Mouse (Mus musculus) adrenal gland, postnatal 10 days (tissue): ENCODE results near the gene Osbpl9. TPM values are rescaled to one million over a fixed set of nuclear protein-coding genes. Genes with fewer than 3 reads are reported as not detected.

ENCODE experiments used
- DNase-seq: peaks from one replicate; pipeline ENCODE4 v3.0.0; 2021; ENCODE audit warnings: mixed read lengths
- total RNA-seq, 2 experiments: library from RNA; stranded (reverse); gene quantifications; 2 replicates each; pipeline ENCODE4 v1.2.3; 2021

Osbpl9 gene
- total RNA-seq, 2 experiments from 2014 or later: 149 to 153 TPM

DNA sequence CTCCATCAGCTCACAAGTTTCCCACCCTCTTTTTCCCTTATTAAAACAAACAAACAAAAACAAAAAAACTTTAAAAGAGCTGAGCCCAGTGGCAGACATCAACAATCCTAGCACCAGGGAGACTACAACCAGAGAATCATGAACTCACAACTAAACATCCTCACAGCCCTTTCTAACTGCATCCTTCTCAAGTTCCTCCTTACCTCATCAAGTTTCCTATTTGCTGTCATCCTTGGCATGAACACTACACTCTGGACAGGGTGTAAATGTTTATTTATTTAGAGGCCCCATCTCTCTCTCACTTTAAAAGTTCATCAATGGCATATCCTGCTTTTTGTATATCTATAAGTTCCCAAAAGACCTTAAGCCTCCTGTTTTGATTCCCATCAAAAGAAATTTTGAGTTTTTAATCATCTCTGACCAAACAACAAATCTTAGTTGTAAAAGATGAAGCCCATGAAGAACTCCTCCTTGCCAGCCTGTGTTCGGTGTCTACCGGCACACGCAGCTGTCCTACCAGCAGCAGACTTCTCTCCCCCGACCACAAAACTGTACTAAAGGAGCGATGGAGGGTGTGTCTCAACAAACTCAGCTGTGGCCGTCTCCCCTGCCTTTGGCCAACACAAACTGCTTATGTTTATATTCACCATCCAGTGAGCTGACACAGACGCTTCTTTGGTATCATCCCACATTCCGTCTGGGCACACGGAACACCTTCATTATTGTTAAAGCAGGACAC lies 98.8 kb downstream of the Osbpl9 start:
- no peak for DNase-seq

GRCm38 (mm10) chr4:109102574-109102973 lies 99.5 kb downstream of the Osbpl9 start:
- no peak for DNase-seq

DNA sequence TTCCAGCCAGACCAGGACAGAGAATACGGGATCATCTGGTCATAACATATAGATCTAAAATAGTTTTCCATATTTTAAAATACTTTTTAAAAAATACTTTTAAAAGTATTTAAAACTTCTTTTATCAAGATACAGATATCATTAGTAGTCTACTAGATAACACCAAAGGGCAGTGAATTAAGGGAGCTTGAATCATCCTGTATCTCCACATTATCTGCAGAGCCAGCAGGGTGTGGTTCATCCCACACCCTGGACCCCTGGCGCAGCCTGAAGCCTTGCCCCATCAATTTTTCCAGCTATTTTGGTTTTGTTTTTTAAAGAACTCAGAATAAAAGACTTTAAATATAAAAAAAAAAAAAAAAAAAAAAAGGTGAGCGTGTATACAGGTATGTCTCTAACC lies 103.2 kb downstream of the Osbpl9 start:
- no peak for DNase-seq

DNA sequence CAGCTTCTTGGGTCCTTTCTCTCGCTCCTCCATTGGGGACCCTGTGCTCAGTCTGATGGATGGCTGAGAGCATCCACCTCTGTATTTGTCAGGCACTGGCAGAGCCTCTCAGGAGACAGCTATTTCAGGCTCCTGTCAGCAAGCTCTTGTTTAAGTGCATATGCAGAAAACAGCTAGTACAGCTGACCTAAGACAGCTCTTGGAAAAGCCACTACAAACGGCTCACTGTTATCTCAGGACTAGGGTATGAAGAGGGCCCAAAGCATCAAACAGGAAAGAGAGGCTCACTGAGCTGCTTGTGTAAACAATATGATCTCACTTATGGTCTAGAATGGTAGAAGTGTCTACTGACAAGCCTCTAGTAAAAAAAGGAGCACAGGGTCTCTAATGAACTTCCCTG lies 107.8 kb downstream of the Osbpl9 start:
- no peak for DNase-seq

DNA sequence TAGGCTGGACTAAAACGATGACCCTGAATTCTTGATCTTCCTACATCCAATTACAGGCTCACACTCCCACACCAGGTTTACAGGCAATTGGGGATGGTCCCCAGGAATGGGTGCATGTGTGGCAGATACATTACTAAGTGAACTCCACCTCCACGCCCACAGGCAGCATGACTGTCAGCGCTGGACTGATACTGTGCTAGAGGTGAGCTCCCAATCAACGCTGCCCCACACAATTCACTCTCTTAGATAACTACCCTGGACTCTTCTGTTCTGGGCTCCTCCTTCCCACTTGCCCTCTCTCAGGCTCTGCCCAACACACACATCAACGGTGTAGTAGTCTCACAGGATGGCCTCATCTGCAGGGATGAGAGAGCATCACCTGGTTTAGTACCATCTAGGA lies 109.7 kb downstream of the Osbpl9 start:
- DNase-seq: no peak

DNA sequence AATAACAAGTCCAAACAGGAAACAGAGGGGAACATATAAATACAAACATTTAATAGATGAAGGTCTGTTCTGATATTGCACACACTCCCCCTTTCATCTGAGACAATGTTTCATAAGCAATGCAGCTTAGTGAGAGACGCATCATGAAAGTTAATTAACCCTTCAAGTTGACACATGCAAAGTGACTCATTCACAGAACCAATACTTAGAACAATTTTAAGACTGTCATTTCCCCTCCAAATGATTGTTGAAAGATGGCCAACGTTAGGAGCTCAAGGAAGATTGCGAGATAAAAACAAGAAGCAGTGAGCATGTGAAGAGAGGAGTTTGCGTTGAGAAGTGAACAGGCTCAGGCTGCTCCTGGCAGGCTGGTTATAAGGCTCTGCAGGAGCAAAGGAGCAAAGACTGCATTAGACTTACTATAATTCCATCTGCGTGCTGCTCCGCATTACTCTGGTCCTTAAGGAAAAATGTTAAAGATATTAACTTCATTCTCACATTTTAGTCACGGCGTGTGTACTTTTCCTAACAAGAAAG lies 110.8 kb downstream of the Osbpl9 start:
- DNase-seq: no peak

DNA sequence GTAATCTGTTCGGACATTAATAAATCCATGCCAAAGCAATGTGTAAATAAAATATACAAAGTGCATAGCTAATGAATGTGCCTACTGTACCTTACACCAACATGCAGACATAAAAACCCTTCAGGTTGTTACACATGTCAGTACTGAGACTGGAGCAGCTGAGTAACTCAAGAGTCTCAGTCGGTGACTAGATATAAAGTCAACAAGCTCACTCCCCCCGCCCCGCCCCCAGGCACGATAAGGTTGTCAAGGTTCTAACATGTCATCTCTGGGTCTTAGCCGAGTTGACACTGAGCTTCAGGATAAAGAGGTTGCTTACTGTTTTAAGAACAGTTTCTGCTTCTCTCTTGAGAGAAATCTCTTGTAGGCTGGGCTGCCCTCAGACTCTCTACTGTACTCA lies 112.1 kb downstream of the Osbpl9 start:
- peak; percentile 70 for DNase-seq

DNA sequence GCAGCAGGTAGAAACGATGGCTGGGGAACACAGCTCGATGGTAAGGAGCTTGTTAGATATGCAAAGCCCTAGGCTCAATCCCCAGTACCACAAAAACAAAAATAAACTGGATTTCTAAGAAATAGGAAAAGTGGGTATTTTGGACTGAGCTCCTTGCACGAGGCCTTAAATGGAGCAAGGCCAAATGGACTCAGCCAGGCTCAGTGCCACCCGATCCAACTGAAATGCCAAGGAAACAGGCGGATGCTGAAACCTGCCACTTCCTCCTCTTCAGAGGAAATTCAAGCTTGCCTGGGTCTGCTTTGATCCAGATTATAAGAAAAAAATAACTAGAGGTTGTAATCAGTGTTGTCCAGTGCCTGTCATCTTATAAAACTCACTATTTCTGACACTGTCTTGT lies 112.9 kb downstream of the Osbpl9 start:
- DNase-seq: peak; percentile 65

DNA sequence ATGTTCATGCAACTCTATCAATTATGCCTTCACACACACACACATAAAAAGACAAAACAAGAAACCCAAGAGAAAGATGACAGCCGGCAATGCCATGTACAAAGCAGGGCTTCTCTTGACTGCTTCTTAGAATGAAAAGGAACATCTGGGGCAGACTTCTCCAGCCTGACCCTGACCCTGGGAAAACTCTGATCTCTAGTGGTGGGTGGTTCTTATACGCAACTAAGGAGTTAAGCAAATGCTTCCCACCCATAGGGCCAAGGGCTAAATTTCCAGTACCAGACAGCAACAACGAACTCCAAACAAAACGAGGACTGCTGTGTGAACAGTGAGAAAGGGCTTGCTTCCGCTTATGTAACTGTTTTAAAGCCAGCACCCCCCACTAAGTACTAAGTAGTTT lies 122.0 kb downstream of the Osbpl9 start:
- DNase-seq: no peak

GRCm38 (mm10) chr4:109079676-109080075 lies 122.4 kb downstream of the Osbpl9 start:
- DNase-seq: no peak

- DNase-seq: no peak
Measured at GRCm38 (mm10) chr4:109078941-109079340, 123.1 kb downstream of the Osbpl9 start.

DNA sequence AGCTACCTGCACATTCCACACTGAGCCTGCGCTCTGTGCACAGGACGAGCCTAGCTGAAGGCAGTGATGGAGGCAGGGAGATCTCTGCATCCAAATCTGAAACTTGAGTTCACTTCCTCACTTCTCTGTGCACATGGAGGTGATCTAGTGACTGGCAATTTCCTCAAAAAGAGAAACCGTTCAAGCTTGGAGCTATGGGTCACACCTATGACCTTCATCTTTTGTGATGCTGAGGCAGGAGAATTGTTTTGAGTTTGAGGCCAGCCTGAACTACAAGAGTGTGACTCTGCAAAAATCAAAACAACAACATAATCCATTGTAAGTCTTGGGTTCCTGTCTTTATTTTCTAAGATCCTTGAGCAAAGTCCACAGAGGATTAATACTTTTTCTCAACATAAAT lies 128.8 kb downstream of the Osbpl9 start:
- no peak for DNase-seq

DNA sequence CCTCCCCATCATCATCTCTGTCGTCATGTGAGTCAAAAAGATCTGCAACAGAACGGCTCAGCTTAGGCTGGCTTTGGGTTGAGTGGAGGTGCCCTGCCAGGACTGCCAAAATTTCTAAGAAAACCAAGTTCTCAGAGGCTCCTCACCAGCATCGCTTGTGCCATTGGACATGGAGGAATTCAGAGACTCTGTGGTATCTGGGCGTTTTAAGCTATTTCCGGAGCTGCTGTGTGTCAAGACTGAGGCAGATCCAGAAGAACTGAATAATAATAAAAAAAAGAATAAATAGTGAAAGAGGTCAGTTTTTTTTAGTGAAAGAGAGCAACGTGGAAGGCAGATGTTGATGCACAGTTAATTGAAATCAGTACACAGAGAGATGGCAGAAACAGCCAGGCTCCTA lies 129.2 kb downstream of the Osbpl9 start:
- no peak for DNase-seq

GRCm38 (mm10) chr4:109065714-109066113 lies 136.4 kb downstream of the Osbpl9 start:
- DNase-seq: no peak

- DNase-seq: no peak
Measured at GRCm38 (mm10) chr4:109064941-109065340, 137.1 kb downstream of the Osbpl9 start.

GRCm38 (mm10) chr4:109059255-109059821 lies 142.7 kb downstream of the Osbpl9 start:
- DNase-seq: no peak

- no peak for DNase-seq
Measured at GRCm38 (mm10) chr4:109057640-109058039, 144.4 kb downstream of the Osbpl9 start.

DNA sequence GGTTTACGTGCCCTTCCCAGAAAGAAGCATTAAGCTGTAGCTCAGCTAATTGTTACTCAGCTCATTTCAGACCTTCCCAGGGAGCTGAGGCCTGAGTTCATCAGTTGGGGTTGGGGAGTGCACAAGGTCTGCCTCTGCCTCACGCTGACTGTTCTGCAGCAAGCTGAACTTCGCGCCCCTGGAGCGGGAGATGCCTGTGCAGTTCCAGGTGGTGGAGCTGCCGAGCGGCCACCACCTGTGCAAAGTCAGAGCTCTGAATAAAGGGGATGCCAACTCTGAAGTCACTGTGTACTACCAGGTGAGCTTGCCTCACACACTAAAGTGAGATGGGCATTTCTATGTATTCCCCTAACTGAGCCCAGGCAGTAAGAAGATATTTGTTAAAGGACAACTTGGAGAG lies 145.7 kb downstream of the Osbpl9 start:
- no peak for DNase-seq

DNA sequence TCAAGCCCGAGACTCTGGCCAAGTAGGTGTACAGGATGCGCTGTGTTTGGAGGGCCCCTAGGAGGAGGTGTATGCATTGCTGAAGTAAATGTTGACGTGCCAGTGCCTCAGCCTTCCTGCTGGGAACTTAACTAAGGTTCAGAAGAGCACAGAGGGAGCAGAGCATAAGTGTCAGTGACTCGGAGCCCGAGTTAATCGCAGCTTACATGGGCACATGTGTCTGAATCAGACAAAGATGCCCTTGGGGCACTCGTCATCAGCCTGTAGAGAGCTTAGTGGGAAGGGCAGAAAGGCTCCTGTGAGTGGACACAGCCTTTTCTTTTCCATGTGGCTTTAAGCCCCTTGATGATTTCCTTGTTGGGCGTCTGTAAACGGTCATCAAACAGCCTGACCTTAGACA lies 148.1 kb downstream of the Osbpl9 start:
- DNase-seq: peak; percentile 37

GRCm38 (mm10) chr4:109052282-109052681 lies 149.8 kb downstream of the Osbpl9 start:
- no peak for DNase-seq

DNA sequence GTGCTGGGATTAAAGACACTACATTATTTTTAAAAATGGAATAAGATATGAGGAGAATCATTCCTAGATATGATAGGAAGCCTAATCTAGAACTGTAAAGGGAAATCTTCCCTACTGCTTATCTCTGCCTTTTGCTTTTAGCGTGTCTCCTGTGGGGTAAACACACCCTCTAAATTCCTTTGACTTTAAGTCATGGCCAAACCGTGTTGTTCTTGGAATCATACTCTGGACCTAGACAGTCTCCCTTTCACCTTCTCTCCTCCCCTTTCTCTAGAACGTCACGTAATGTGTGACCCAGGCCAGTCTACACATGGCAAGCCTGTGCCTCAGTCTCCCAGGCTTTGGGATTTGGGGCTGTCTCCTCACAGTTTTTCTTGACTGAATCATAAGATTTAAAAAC lies 153.8 kb downstream of the Osbpl9 start:
- no peak for DNase-seq

GRCm38 (mm10) chr4:109043756-109044155 lies 158.3 kb downstream of the Osbpl9 start:
- DNase-seq: no peak

DNA sequence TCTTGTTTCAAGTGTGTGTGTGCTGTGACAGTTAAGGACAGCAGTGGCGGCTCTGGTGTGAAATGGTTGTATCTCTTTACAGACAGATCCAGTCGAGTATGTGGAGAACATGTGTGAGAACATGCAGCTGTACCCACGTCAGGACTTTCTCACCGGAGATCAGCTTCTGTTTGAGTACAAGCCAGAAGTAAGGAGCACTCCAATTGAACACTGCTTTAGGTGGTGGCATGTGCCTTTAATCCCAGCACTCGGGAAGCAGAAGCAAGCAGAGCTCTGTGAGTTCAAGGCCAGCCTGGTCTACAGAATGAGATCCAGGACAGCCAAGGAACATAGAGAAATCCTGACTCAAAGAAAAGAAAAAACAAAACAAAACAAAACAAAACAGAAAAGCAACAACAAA lies 158.8 kb downstream of the Osbpl9 start:
- DNase-seq: peak; percentile 26

GRCm38 (mm10) chr4:109042739-109043138 lies 159.3 kb downstream of the Osbpl9 start:
- DNase-seq: no peak
